Mouse (Mus musculus): Measurements from ENCODE around the gene Shc3. TPM values are rescaled to one million over a fixed set of nuclear protein-coding genes. Genes with fewer than 3 reads are reported as not detected.
A peak's percentile ranks its signal among the peaks of the same experiment; 100 is the strongest.

Gene Shc3
- total RNA-seq, 2 experiments from 2014 or later = 120 to 127 TPM

GRCm38 (mm10) chr13:51400186-51400719 lies 169.0 kb downstream of the Shc3 start:
- peak in 1 of 2 experiments; percentile 36 for DNase-seq (ENCODE audit: low spot score in 2 of 2)
- no peak for TF ChIP-seq CTCF (conservative IDR thresholded peaks at IDR 0.05)
- Histone ChIP-seq H3K4me3 (peak overlapping the region; percentile 50), H3K27ac (peak overlapping the region; percentile 52)

- Histone ChIP-seq H3K27ac (no peak overlapping the region), H3K4me3 (no peak overlapping the region)
- no peak for DNase-seq (ENCODE audit: low spot score in 2 of 2)
- no peak for TF ChIP-seq CTCF (conservative IDR thresholded peaks at IDR 0.05)
These were observed 169.7 kb downstream of the Shc3 start for GRCm38 (mm10) chr13:51399562-51399961.

DNA sequence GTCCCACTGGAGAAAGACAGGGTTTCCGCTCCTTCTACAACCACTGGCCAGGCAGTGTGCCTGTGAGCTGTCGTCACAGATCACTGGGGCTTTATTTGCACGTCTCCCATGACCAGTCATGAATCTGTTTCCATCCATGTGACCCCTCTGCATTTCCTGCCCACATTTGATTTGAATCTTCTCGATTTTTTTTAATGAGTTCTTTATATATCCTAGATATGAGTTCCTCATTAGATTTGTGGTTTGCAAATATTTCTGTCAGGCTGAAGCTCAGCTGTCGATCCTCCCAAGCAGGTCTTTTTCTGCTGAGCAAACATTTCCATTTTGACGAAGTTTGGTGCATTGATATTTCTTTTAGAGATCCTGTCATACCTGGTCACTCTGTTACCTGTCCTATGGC lies 171.4 kb downstream of the Shc3 start:
- DNase-seq (ENCODE audit: low spot score in 2 of 2) = no peak
- no peak for TF ChIP-seq CTCF (conservative IDR thresholded peaks at IDR 0.05)
- no peak overlapping the region for H3K27ac ChIP-seq
- H3K4me3 ChIP-seq = no peak overlapping the region

- Histone ChIP-seq H3K4me3 (no peak overlapping the region), H3K27ac (no peak overlapping the region)
- DNase-seq (ENCODE audit: low spot score in 2 of 2) = no peak
- TF ChIP-seq CTCF (conservative IDR thresholded peaks at IDR 0.05) = no peak
These were observed 177.0 kb downstream of the Shc3 start for GRCm38 (mm10) chr13:51392256-51392655.

GRCm38 (mm10) chr13:51391359-51391916 lies 177.8 kb downstream of the Shc3 start:
- H3K4me3 ChIP-seq = no peak overlapping the region
- no peak for DNase-seq (ENCODE audit: low spot score in 2 of 2)
- TF ChIP-seq CTCF (conservative IDR thresholded peaks at IDR 0.05) = no peak
- H3K27ac ChIP-seq = no peak overlapping the region

DNA sequence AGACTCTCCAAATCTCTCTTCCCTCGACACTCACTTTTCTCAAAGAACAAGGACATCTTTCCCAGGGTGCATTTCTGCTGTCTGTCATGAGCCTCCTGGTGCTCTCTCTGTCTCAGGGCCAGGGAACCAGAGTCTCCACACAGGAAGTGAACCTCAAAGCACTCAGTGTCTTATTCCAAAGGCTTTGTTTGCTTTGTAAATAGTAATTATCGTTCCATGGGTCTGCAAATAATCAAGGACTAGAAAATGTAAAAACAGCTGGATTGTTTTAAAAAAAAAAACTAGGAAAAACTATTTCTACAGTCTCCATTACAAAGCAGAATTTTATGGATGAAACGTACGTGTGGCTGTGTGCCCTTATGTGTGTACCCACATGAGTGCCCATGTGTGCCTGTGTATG lies 178.8 kb downstream of the Shc3 start:
- TF ChIP-seq CTCF (conservative IDR thresholded peaks at IDR 0.05) = no peak
- H3K4me3 ChIP-seq = no peak overlapping the region
- DNase-seq (ENCODE audit: low spot score in 2 of 2) = no peak
- H3K27ac ChIP-seq = no peak overlapping the region

- no peak for DNase-seq (ENCODE audit: low spot score in 2 of 2)
- no peak overlapping the region for H3K27ac ChIP-seq
- no peak for TF ChIP-seq CTCF (conservative IDR thresholded peaks at IDR 0.05)
- H3K4me3 ChIP-seq = no peak overlapping the region
These were observed 181.3 kb downstream of the Shc3 start for GRCm38 (mm10) chr13:51387908-51388307.

- Histone ChIP-seq H3K27ac (no peak overlapping the region), H3K4me3 (no peak overlapping the region)
- TF ChIP-seq CTCF (conservative IDR thresholded peaks at IDR 0.05) = no peak
- DNase-seq (ENCODE audit: low spot score in 2 of 2) = no peak
These were observed 184.3 kb downstream of the Shc3 start for GRCm38 (mm10) chr13:51384899-51385298.

DNA sequence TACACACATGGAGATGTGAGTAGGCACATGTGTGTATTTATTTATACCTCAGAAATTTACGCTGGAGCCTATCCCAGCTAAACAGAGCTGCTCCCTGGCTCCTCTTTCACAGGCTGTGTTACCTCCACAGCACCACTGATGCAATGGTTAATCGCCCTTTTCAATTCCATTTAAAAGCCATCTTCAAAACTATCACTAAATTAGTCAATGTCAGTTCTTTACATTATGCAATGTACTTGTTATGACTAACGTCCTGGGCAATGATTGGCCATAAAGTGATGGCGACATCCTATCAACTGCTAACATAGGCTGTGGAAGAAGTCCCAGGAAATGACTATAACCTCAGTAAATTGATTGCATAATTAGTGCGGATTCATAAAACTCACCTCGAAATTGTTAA lies 187.7 kb downstream of the Shc3 start:
- H3K27ac ChIP-seq = no peak overlapping the region
- H3K4me3 ChIP-seq = no peak overlapping the region
- no peak for DNase-seq (ENCODE audit: low spot score in 2 of 2)
- TF ChIP-seq CTCF (conservative IDR thresholded peaks at IDR 0.05) = no peak

Other genes starting within 250 kb of the Shc3 start
- gene S1pr3, start 160.8 kb downstream of the Shc3 start, total RNA-seq (2021) = 1 to 10 TPM; 5.2 to 5.4 TPM
- gene Cks2, start 75.8 kb upstream of the Shc3 start, total RNA-seq (2021) = 1 to 10 TPM; 1.9 to 2.8 TPM
- 10 to 100 TPM; 22.5 to 22.9 TPM for gene Secisbp2, start 82.3 kb upstream of the Shc3 start, total RNA-seq (2021)
- gene Sema4d, start 224.3 kb upstream of the Shc3 start, total RNA-seq (2021) = 10 to 100 TPM; 76.3 to 83.9 TPM

All from layer of hippocampus, adult 2 months (tissue).